Mouse (Mus musculus): ENCODE measurements at regions not wholly inside any gene's neighbourhood (a gene's known extent, or its start where the extent isn't known, plus 50 kb on each side); places are given as distances from the start of the nearest gene placed in this dataset.
"Not testable (repeated sequence)": the region's sequence is repeated elsewhere in the genome, so short reads cannot be mapped to it uniquely, and the experiment has no call there.

GRCm38 (mm10) chr13:65563303-65563702, 50.8 kb downstream of the Gm10139 start:
- in situ Hi-C loops (cut with MboI, MseI), result loop anchor here (5.0 kb wide), 2 partner anchors 146 to 211 kb away; no protein-coding TSS in a partner anchor

- in situ Hi-C loops (cut with MboI, MseI), result loop anchor here (5.0 kb wide), 1 partner anchor 209 kb away; no protein-coding TSS in a partner anchor
These were observed 73.8 kb downstream of the Gm10139 start for GRCm38 (mm10) chr13:65586231-65586630.

DNA sequence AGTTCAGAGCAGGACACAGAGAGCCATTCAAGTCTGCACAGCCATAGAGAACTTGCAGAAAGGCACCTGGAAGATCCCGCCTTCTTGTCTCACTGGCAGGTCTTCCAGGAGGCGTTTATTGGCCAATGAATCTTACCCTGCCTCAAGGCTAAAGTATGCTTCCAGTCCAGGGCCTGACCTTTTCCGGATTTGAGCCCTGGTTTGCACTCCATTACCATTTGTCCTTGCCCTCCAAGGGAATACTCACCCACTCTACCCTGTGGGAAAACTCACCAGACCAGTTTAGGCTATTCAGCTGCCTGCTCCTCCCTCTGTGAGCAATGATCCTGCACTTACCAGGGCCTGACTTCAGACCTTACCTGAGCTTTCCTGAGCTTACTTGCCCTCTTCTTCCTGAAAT, 107.7 kb downstream of the Gm10139 start:
- in situ Hi-C loops (cut with MboI, MseI), result loop anchor here (10.0 kb wide), 2 partner anchors 135 to 685 kb away; no protein-coding TSS in a partner anchor

- in situ Hi-C loops (cut with MboI, MseI), result not testable (repeated sequence)
These were observed 137.8 kb downstream of the Gm10139 start for GRCm38 (mm10) chr13:65650297-65650696.

- in situ Hi-C loops (cut with MboI, MseI), result not testable (repeated sequence)
These were observed 147.4 kb downstream of the Gm10139 start for GRCm38 (mm10) chr13:65659865-65660264.

Data from regulatory T cell (primary cell).